Mouse (Mus musculus): ENCODE measurements around the gene Ndufaf7.

- TF ChIP-seq POLR2A (IDR thresholded peaks at IDR 0.05; ENCODE audit: insufficient read depth, low read depth, low read length) (no peak), CTCF (IDR thresholded peaks at IDR 0.05) (no peak)
Observed at GRCm38 (mm10) chr17:78994931-78995820, 58.2 kb downstream of the Ndufaf7 start.

All from heart, adult 2 months (tissue).